Mouse (Mus musculus) fibroblast of lung, adult 2 months (primary cell): ENCODE measurements around the gene Dgki.

Experiments used
- DNase-seq: peaks from one replicate; pipeline ENCODE4 v3.0.0-alpha.2; 2011; ENCODE audit warnings: low read depth

Dgki gene

DNA sequence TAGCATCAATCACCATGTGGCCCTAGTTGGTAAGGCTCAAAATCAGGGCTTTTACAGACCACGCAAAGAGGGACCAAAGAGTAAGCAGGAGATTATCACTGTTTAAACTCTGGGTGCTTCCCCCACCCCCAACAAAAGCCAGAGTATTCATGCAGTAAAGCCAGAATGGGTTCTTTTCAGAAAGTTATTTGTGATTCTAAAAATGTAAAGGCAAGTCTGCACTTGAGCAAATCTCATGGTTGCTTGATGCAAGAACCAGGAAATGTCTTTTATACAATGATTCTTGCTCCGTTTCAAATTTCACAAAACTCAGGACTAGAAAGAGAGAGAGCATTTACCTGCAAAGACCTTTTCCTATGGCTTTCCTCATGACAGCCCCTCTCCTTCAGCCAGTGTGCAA, 7.9 kb downstream of the Dgki start:
- DNase-seq, result no peak

DNA sequence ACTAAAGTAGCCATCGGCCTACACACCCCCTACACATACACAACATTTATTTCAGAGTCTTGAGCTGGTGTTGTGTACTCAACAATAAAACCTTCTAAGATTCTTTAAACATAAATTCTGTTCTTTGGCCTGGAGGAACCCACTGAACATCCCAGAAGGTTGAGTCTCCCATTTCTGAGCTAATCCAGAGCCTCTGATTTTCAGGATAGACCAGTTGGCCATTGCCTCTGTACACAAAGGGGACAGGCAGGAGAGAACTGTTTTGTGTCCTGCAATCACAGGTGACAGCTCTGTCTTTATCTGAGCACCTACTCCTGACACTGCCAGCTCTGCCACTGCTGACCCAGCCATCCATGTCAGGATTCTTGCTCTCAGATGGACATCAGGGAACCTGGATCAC, 8.8 kb downstream of the Dgki start:
- no peak for DNase-seq

DNA sequence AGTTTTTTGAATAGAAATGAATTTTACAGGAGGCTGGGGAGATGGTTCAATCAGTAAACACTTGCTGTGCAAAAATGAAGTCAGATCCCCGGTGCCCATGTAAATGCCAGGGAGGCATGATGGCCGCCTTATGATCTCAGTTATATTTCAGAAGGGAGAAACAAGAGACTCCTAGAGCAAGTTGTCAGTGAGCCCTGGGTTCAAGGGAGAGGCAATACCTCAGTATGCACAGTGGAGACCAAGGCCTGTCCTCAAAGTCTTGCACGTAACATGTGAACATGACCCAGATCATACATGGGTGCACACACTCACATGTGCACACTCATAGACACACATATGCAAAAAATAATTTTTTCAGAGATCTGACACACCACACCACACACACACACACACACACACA, 9.3 kb downstream of the Dgki start:
- DNase-seq, result no peak

DNA sequence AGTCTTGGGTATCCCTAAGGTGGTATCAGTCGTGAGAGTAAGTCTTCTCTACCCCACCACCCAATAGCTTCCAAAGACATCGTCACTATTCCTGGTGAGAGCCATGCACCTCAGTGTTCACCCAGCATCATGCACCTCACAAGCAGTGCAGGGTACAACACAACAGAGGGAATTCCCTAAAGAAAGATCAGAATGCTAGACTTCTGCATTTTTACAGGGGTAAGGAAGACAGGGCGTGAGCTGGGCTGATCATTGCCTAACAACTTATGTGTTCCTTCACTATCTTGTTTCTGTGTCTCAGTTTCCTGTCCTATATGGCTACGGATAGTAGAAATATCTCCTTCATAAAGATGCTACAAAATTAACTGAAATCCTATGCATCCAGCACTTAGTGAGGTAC, 13.8 kb downstream of the Dgki start:
- DNase-seq, result no peak

DNA sequence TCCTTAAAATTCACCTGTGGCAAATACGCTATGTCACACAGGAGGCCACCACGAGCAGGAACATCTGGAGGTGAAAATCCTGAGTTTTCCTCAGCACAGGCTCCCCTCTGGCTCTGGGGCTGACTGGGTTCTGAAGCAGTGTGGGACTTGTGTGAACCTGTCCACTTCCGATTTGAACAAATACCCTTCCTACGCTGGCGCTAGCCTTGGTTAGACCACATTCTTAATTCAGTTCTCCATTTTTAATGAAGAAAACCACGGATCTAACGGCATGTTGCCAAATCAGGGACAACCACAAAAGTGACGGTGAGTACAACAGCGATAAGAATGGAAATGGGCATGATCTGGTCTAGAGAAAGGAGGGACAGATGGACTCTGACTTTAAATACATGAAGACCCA, 15.1 kb downstream of the Dgki start:
- DNase-seq, result no peak

DNA sequence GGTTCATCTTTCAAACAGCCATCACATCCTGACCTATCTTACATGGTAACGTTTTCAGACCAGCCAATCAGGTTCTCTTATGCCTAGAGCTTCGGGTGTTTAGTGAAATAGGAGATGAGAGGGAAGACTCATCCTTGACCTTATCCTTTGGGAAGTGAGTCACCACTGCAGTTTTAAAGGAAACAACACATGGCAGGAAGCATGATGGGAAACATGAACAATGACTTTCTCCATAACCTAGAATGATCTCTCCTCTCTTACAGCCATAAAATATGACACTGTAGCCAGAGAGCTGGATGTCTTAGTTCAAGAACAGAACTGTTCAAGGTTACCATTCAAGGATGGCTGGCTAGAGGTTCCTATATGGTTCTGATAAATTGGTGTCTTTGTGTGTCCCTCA, 16.6 kb downstream of the Dgki start:
- DNase-seq, result no peak

DNA sequence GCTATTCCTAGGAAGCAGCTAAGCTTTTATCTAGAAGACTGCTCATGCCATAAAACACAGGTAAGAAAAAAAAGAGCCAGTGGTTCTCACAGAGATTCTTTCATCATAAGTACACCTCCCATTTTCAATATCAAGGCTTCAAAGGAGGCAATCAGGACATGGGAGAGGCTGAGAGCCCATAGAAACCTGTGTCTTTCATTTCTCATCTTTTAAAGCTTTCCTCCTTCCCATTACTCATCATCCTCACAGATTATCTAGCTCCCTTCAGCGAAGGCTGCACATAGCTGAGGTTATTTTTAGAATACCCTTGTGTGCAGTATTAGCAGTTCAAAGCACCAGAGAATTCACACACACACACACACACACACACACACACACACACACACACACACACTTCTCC, 17.3 kb downstream of the Dgki start:
- no peak for DNase-seq

DNA sequence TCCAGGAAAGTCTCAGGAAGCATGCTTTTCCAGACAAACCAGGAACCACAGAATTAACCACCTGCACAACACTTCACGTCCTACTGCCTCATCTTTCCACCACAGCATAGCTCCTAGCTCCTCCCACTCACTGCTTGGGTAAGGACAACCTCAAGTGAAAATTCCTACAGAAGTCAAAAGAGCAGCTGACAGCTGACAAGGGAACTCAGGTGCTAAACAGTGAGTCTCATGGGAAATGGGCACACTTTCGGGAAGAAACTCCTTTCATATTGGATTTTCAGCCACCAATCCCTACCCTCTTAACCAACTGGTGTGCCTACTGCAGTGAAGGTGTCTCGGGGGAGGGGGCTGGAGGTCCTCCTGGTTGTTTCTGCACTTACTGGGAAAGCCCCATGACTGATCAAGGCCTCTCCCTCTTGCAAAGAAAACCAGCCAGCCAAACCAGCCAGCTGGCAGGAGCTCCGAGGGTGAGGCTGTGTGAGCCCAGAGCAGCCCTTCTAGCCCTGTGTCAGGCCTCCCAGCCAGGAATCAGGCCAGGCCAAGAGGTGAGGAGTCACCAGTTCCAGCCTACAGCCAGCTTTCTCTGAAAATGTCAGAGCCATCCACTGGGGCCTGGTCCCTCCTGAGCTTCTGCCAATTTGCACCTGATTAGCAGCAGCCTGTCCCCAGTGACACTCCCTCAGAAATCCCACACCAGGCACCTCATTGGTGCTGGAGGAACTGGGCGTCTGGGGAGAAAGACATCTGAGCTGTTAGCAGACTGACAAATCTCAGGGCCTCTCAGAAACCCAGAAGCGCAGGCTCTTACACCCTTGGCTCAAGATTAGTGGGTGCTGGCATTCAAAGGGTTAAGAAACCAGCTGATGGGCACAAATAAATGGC, 22.9 kb downstream of the Dgki start:
- DNase-seq, result peak; percentile 78

DNA sequence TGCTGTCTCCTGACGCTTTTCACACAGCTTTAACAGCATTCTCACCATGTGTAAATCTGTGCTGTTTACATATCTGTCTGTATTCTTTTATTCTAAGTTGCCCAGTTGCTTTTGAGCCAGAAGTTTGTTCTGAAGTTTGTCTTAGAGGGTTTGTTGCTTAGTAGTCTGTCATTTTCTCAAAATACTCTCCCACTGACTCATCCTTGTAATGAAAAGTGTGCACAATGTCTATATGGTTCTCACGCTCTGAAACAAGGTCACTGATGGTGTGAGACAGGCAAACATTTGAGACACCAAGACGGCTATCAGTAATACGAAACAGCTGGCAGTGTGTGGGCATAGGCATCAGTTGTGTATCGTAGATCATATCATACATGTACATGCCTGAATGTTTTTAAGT, 23.8 kb downstream of the Dgki start:
- peak; percentile 32 for DNase-seq

DNA sequence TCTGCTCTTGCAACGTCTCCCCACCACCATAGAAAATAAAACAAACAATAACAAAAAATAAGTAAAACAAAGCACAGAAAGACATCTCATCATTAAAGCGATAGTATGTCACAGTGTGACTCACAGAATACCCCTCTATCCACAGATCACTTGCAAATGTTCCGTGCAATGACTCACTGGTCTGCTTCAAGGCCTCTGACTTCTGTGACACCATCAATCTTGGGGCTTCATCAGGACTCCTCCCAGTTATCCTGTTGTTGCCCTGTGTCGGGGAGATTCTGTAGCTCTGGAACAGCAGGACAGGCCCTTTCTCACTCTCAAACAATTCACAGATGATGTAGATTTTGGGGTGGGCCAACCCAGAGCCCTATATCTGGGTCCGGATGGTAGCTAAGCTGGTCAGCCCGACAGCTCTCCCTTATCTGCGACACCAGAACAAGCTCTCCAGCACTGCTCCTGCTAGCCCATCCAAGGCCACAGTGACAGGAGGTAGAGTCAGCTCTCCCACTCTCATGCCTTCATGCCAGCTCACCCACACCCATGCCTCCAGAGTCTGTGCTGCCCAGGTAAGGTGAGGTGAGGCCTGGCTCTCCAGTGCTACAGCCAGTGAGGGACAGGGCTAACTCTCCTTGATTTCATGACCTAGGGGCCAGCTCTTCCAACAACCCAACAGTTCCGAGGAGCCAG, 28.9 kb downstream of the Dgki start:
- DNase-seq, result no peak

DNA sequence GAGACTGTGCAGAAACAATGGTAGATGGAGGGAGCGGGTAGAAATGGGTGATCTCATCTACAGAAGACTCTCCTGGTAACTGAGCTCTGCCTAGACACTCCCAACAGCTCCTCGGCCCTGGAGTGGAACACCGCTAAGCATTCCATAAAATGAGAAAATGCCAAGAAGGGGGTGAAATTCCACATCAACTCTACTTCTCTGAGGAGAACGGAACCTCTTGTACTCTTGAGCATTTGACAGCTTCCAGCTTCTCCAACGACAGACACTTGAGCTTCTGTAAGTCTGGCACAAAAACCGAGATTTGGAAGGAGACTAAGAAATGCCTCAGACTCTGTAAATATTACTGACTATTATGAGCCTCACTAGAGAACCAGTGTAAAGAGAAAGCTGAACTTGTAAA, 31.4 kb downstream of the Dgki start:
- DNase-seq, result no peak

DNA sequence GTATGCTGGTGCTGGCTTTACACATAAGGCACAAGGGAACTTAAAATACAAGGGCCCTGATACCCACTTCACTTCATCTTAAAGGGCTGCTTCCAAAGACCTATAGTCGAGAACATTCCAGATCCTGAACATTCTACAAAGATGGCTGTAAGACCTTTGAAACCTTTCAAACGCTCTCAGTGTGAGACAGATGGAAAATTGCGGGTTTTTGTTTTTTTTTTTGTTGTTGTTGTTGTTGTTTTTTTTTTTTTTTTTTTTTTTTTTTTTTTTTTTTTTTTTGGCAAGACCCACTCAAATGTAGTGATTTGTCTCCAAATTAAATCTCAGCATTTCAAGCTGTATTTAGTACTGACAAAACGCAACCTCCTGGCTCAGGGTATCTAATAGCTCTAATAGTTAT, 32.0 kb downstream of the Dgki start:
- no peak for DNase-seq

DNA sequence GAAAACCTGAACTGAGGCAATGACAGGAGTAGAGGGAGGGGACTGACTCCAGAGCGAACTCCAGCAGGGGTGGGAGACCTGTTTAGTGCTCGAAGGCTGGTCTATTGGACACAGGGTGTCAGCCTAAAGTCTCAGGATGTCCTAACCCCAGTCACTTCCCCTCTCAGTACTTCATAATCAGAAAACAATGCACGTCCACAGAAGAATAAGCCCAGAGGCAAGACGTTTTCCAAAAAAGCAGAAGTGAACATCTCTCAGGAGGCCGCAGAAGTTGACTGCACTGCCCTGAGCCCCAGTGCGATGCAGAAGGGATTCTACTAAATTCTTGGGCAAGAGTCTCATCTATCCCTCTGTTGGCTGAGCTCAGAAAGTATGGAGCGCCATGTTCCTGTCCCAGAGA, 37.5 kb downstream of the Dgki start:
- DNase-seq, result no peak

DNA sequence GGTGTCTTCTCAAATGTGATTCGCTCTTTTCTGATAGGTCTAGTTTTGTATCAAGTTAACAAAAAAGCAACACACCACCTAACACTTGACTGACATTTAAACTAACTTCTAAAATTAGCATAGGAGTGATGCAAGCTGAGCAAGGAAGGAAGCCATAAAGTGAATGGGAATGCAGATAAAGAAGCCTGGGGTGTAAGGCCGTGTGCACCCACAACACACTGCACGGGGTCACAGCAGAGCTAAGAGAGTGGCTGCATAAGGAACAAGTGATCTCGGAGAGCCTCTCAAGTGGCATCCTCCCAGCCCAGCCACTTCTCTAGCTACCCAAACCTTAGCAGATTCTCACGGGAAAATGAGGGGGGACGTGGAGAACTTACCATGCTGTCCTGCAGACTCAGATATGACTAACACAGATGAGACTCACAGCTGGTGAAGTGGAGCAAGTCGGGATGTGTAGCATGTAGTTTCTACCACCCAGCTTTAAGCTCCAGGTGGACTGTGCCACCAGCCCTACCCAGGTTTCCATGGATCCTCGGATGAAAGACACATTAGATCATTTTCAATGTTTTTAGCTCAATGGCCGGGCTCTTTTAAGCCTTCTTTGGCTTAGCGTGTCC, 38.6 kb downstream of the Dgki start:
- no peak for DNase-seq

DNA sequence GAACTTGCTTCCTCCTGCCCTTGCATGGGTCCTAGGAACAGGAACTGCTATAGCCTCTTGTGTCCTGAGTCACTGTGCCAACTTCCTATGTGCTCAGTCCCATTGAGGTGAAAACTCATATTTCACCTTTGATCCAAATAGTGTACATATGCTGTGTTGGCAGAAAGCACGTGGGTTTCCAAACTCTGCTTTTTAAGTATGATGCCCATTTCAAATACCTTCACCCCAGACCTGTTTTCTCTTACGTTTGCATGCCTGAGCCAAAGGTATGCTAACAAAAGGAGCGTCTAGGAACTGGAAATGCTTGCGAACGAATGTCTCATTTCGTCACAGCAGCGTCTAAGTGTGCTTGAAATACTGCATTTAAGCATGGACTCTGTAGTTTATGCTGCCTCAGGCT, 41.3 kb downstream of the Dgki start:
- DNase-seq, result no peak

DNA sequence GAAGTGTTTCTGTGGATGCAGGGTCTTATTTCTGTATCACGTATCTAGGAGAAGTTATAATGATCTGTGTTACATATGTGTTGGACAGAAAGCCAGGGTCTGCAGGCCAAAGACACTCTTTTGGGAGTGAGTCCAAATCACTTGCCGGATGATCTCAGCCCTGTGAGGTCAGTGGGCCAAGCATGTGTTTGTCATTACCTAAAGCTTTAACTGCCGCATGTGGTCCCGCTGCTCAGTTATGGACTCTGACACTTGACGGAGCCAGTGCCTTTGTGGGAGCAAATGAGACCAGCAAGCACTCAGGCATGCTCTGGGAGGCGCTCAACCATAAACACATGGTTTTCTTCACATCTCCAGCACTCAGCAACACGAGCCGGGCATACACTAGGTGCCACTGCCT, 45.8 kb downstream of the Dgki start:
- no peak for DNase-seq

DNA sequence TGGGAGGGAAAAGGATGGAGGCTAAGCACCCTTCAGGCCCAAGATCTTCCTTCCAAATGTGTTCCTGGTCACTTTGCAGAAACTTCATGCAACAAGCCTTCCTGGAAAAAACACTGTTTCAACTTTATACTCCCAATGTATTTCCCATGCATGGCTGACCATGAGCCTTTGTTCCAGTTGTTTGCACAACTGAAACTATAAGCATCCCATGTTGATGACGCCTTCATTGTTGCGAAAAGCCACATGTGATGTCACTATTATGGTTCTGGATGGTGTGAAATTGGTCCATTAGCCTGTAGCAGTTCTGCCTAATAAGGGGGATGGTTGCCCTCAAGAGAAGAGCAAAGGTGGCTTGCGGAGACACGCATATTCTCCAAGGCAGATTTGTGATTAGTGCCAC, 47.4 kb downstream of the Dgki start:
- no peak for DNase-seq

DNA sequence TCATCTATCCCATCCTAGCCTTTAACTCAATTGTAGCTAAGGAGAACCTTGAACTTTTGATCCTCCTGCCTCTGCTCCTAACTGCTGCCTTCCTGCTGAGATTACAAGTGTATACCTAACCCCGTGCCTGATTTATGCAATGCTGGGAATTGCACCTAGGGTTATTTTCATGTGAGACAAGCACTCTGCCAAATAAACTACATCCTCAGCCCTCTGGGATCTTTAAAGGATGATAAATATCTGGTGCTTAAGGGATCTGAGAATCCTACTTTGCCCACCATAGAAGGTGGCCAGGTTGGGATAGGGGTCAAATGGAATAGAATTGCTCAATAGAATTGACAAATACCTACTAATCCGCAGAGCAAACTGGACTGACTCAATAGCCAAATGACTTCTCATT, 49.3 kb downstream of the Dgki start:
- no peak for DNase-seq

DNA sequence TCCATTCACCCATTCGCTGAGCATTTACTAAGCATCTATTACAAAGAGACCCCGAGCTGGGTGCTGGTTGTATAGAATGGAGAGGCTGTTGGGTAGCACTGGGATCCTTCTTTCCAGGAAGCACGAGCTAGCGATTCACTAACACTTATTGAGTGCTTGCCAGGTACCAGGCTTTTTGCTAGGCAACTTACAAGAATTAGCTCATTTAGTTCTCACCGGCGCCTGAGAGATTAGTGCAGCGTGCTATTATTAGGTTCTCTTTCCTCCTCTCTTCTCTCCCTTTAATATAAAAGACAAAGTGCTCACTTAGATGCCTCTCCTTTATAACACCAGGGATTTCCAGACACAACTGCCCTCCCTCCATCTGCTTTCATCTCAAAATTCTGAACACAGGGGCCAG, 54.2 kb downstream of the Dgki start:
- DNase-seq, result no peak

DNA sequence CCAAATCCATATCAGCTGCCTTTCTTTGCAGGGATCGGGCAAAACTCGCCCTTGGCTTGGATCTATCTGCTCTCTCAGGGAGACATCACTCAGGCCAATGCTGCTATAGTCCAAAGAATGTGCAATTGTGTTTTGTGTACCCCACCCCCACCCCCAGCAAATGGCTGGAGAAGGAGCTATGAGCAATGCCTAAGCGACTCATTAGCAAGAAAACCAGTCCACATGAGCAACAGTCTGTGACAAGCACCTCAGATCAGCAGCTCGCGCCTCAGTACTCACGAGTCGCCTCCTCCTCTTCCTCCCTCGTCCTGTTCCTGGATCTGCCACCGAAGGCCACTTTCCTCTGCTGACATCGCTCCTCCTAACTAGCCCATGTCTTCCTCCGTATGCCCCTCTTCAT, 55.9 kb downstream of the Dgki start:
- no peak for DNase-seq

DNA sequence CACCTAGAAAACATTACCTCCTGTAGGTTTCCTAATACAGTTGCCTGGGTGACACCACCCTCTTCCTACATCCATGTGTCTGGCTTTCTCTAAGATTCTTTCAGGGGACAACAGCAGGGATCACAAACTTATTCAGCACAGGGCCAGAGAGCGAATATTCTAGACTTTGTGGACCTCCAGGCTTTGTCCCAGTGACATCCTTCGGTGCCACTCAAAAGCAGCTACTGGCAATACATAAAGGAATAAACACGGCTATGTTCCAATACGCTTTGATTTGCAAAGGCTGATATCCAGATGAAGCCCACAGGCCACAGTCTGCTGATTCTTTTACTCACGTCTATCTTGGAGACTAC, 57.2 kb downstream of the Dgki start:
- DNase-seq, result no peak

DNA sequence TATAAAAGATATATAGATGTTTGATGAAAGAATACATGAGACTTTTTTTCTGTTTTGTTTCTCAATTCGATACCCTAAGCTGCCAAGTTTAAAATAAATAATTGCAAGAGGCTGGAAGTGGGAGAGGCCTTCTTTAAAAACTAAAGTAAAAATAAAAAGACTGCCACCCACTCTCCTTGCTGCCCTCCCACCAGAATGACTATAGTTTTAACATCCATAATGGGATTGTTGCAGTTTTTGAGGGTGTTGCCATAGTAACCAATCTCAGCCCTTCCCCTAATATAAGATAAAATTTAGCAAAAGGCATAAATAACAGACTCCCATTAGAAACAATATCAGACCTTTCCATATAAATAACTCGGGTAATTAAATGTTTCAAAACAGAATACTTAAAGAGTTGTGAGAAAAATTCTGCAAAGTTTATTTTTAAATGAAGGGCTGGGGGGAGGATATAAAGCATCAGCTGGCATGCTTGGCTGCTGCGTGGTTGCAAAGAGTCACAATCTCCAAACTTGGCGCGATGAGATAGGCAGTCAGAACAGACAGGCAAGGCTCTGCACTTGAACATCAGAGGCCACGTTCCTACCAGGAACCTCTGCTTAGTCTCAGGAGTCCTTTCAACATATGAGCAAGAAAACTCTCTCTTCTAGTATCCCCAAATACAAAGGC, 57.8 kb downstream of the Dgki start:
- DNase-seq, result no peak

DNA sequence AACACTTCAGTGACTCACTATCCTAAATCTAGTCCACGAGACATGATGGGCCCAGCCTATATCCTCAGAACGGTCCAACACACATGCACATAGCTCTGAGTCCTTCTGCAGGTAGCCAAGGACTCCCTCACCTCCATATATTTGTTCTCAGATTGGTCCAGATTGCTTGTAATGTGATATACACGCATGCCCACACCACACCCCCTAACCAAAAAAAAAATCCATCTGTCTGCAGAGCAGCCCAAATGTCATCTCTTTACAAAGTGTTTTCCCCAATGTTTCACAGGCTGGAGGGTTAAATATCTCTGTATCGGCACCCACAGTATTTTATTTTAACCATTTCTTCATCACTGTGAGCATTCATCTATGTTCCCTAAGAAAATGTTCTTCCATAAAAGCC, 58.5 kb downstream of the Dgki start:
- no peak for DNase-seq
